Mouse (Mus musculus) small intestine, adult 2 months (tissue): Measurements from ENCODE around the gene Ppargc1a. TPM values are rescaled to one million over a fixed set of nuclear protein-coding genes. Genes with fewer than 3 reads are reported as not detected.

Experiments used
- H3K27ac ChIP-seq: fragments of 200-500 bp; 2 replicates; pipeline ENCODE4 v1.5.1; 2012; ENCODE audit warnings: low read depth, low read length, control low read depth, inconsistent platforms; ENCODE audit not compliant: insufficient read depth
- H3K27me3 ChIP-seq: fragments of 200-500 bp; 2 replicates; pipeline ENCODE4 v1.6.1; 2012; ENCODE audit warnings: mild to moderate bottlenecking, moderate library complexity, low read length, inconsistent platforms; ENCODE audit not compliant: control insufficient read depth, insufficient read depth
- H3K36me3 ChIP-seq: fragments of 200-500 bp; 2 replicates; pipeline ENCODE4 v1.6.1; 2012; ENCODE audit warnings: mild to moderate bottlenecking, low read length, control low read depth, inconsistent platforms; ENCODE audit not compliant: control insufficient read depth, insufficient read depth
- H3K4me1 ChIP-seq: fragments of 200-500 bp; 2 replicates; pipeline ENCODE4 v1.6.1; 2012; ENCODE audit warnings: low read length, inconsistent platforms, mixed read lengths; ENCODE audit not compliant: control insufficient read depth, insufficient read depth, insufficient read length
- H3K4me3 ChIP-seq: fragments of 200-500 bp; 2 replicates; pipeline ENCODE4 v1.5.1; 2012; ENCODE audit warnings: low read depth, mild to moderate bottlenecking, control low read depth, inconsistent platforms, low read length, moderate library complexity
- CTCF ChIP-seq: fragments of 200-500 bp; IDR thresholded peaks from 2 replicates; pipeline ENCODE4 v1.5.1; 2012; ENCODE audit warnings: low read depth, mild to moderate bottlenecking, control low read depth, inconsistent platforms, low read length, moderate library complexity, mixed read lengths; ENCODE audit not compliant: insufficient replicate concordance, insufficient read length; ENCODE audit errors: extremely low read depth
- POLR2A ChIP-seq: fragments of 200-500 bp; IDR thresholded peaks from 2 replicates; pipeline ENCODE4 v1.6.1; 2012; ENCODE audit warnings: low read depth, mild to moderate bottlenecking, control low read depth, inconsistent platforms, low read length, moderate library complexity
- WGBS: fragments of 180-500 bp; shearing (Covaris S2); methylation state at CpG from one replicate; pipeline ENCODE4 v1.1.7; 2018; 5-methylcytosine and 5-hydroxymethylcytosine counted together
- polyA plus RNA-seq: library from polyadenylated mRNA; depleted of rRNA; stranded (reverse); fragments of >200 nt; gene quantifications from 2 replicates; pipeline ENCODE4 v1.2.3, GENCODE M21; 2012

The Ppargc1a gene
- polyA plus RNA-seq, 1 experiment, result 9.0 TPM

DNA sequence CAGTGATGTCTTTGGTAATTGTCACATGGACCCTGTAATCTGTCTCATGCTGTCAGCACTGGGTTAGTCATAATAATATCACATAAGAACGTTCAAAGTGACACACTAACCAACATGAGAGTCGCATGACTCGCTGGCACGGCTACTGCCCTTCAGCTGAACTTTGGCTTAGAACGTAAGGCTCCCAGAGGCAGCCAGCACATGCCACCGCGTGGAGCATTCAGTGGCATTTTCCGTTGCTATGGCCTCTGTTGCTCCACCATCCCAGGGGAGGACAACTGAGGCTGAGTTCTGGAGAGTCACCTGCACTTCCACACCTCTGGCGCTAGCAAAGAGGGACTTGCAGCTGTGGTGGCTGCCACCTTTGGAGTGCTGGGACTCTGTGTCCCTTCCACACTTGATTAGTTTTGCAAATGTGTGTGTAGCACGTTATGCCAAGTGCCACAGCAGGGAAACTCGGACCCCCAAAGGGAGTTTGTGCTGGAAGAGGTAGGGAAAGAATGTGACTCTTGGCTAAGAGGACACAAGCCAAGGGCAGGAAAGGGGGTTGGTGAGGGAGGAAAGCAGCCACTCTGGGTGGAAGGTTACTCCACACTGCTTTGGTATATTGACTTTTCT is 24.1 kb upstream of the Ppargc1a start:
- no peak overlapping the region for H3K27ac ChIP-seq
- no peak overlapping the region for H3K4me3 ChIP-seq
- TF ChIP-seq POLR2A, result no peak
- no peak for TF ChIP-seq CTCF
- H3K27me3 ChIP-seq, result no peaks in the 10 kb centered on the region
- H3K36me3 ChIP-seq, result no peaks in the 10 kb centered on the region
- peaks cover 4% of the 10 kb centered on the region; the same call in 1 of the 2 replicates for H3K4me1 ChIP-seq
- 10% methylated on average over 11 of the region's 11 CpGs for WGBS

- WGBS, result 90% methylated on average over 2 of the region's 2 CpGs
- TF ChIP-seq POLR2A (no peak), CTCF (peak; percentile 23; the same call in 1 of the 2 replicates)
Observed at GRCm38 (mm10) chr5:51586187-51586586, 18.7 kb upstream of the Ppargc1a start.

GRCm38 (mm10) chr5:51584987-51585386 is 17.5 kb upstream of the Ppargc1a start:
- 24% methylated on average over 6 of the region's 6 CpGs for WGBS
- TF ChIP-seq POLR2A, result no peak
- no peak for TF ChIP-seq CTCF

More at GRCm38 (mm10) chr5:51586187-51586586, 18.7 kb upstream of the Ppargc1a start:
- Histone ChIP-seq H3K36me3 (no peaks in the 10 kb centered on the region), H3K27me3 (no peaks in the 10 kb centered on the region), H3K4me3 (no peak overlapping the region), H3K27ac (no peak overlapping the region), H3K4me1 (peaks cover 22% of the 10 kb centered on the region; the same call in 1 of the 2 replicates)

DNA sequence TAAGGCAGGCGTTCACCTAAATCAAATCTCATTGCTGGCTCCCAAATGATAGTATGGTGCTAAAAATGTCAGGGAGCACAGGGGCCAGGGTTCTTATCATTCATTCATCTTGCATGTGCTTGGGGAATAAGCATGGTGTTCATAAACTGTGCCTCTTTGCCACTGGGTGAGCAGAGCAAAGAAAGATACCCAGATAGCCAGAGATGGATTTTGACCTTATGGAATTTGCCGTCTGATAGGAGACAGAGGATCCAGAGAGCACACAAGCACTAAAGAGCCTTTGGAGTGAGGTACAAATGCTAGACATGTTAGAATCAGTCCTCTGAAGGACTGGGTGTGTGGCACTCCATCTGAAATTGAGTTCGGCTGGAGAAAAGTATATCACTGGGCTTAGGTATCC is 16.7 kb upstream of the Ppargc1a start:
- H3K4me3 ChIP-seq, result no peak overlapping the region
- no peaks in the 10 kb centered on the region for H3K36me3 ChIP-seq
- WGBS, result 41% methylated on average over 3 of the region's 3 CpGs
- TF ChIP-seq POLR2A (no peak), CTCF (no peak)
- H3K4me1 ChIP-seq, result peaks cover 22% of the 10 kb centered on the region; the same call in 1 of the 2 replicates
- H3K27ac ChIP-seq, result peak overlapping the region; percentile 94
- H3K27me3 ChIP-seq, result no peaks in the 10 kb centered on the region

More at GRCm38 (mm10) chr5:51584987-51585386, 17.5 kb upstream of the Ppargc1a start:
- H3K4me3 ChIP-seq, result no peak overlapping the region
- H3K36me3 ChIP-seq, result no peaks in the 10 kb centered on the region
- peak overlapping the region; percentile 90 for H3K27ac ChIP-seq
- no peaks in the 10 kb centered on the region for H3K27me3 ChIP-seq
- H3K4me1 ChIP-seq, result peaks cover 22% of the 10 kb centered on the region; the same call in 1 of the 2 replicates

DNA sequence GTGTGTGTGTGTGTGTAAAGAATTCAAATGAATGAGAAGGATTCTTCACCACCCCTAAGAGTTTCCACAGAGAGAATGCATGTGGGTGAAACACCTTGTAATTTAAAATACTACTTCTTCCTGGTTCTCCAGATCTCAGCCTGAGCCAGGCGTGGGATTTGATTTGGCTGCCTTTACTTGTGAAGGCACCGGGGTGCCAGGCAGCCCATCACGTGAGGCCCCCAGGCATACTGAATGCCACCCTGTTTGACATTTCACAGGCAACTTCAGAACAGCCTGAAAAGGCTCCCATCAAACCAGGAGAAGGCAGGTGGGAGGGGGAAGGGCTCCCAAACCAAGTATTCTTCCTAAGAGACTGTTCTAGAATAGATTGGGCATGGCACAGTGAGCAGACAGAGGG is 16.1 kb upstream of the Ppargc1a start:
- Histone ChIP-seq H3K27ac (peak overlapping the region; percentile 94), H3K4me1 (peaks cover 22% of the 10 kb centered on the region; the same call in 1 of the 2 replicates), H3K4me3 (no peak overlapping the region), H3K36me3 (no peaks in the 10 kb centered on the region), H3K27me3 (no peaks in the 10 kb centered on the region)
- 30% methylated on average over 3 of the region's 3 CpGs for WGBS
- TF ChIP-seq POLR2A (no peak), CTCF (no peak)

DNA sequence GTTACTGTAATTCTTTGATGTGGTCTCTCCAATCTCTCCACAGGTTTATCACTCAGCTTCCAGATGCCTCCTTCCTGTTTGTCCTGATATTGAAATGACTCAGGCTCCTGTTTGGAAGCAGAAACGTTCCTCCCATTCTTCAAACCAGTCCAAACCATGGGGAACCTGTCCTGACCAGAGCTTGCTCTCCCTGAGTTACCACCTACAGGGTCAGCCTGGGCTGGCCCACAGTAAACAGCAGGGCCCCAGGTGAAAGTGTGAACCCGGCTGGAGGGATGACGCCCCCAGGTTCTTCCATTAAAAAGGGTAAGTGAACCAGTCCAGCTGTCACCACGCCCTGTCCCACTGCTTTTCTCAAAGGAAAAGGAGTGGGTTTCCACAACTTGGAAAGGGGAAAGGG is 15.5 kb upstream of the Ppargc1a start:
- Histone ChIP-seq H3K4me1 (peaks cover 22% of the 10 kb centered on the region; the same call in 1 of the 2 replicates), H3K4me3 (peak overlapping the region; percentile 38), H3K27me3 (no peaks in the 10 kb centered on the region), H3K36me3 (no peaks in the 10 kb centered on the region), H3K27ac (peak overlapping the region; percentile 95)
- no peak for TF ChIP-seq CTCF
- TF ChIP-seq POLR2A, result no peak
- 31% methylated on average over 4 of the region's 4 CpGs for WGBS

- Histone ChIP-seq H3K4me1 (peaks cover 22% of the 10 kb centered on the region; the same call in 1 of the 2 replicates), H3K36me3 (no peaks in the 10 kb centered on the region), H3K27ac (0 out of 2 replicates have a peak overlapping the region, but pooled peaks have one; percentile 9), H3K27me3 (no peaks in the 10 kb centered on the region), H3K4me3 (no peak overlapping the region)
- TF ChIP-seq POLR2A, result no peak
- no peak for TF ChIP-seq CTCF
- WGBS, result 72% methylated on average over 5 of the region's 5 CpGs
Observed at GRCm38 (mm10) chr5:51582618-51583017, 15.1 kb upstream of the Ppargc1a start.
